Mouse (Mus musculus) bone marrow, adult 2 months (tissue): ENCODE data around the gene Maged1. TPM values are rescaled to one million over a fixed set of nuclear protein-coding genes. Genes with fewer than 3 reads are reported as not detected.
"Not testable (repeated sequence)": the region's sequence is repeated elsewhere in the genome, so short reads cannot be mapped to it uniquely, and the experiment has no call there.

Source experiments
- H3K27ac ChIP-seq: fragments of 200-500 bp; 2 replicates; pipeline ENCODE4 v1.5.1; 2012; ENCODE audit warnings: low read depth, mild to moderate bottlenecking, control low read depth, inconsistent platforms, low read length; ENCODE audit not compliant: control insufficient read depth, poor library complexity, insufficient read depth
- H3K4me1 ChIP-seq: fragments of 200-500 bp; 2 replicates; pipeline ENCODE4 v1.6.1; 2011; ENCODE audit warnings: low read length; ENCODE audit not compliant: control insufficient read depth, insufficient read depth
- H3K4me3 ChIP-seq: fragments of 200-500 bp; replicated peaks from 2 replicates; pipeline ENCODE3; 2011; ENCODE audit warnings: mild to moderate bottlenecking, low read depth, low read length, control low read depth; ENCODE audit not compliant: control insufficient read depth
- CTCF ChIP-seq: fragments of 200-500 bp; IDR thresholded peaks from 2 replicates; pipeline ENCODE4 v1.5.1; 2011; ENCODE audit warnings: low read length, control low read depth; ENCODE audit not compliant: control insufficient read depth, insufficient read depth
- POLR2A ChIP-seq: fragments of 200-500 bp; IDR thresholded peaks from 2 replicates; pipeline ENCODE4 v1.6.1; 2011; ENCODE audit warnings: low read depth, mild to moderate bottlenecking, control low read depth, low read length, borderline replicate concordance; ENCODE audit not compliant: control insufficient read depth
- WGBS: fragments of 180-500 bp; shearing (Covaris S2); methylation state at CpG from one replicate; pipeline ENCODE4 v1.1.7; 2018; 5-methylcytosine and 5-hydroxymethylcytosine counted together
- polyA plus RNA-seq: library from polyadenylated mRNA; stranded (reverse); fragments of >200 nt; gene quantifications from 2 replicates; pipeline ENCODE4 v1.2.4, GENCODE M21; 2011; ENCODE audit warnings: low replicate concordance; ENCODE audit not compliant: missing spikeins, insufficient read depth, insufficient read length

Gene Maged1
- polyA plus RNA-seq, 1 experiment = 18.5 TPM

- Histone ChIP-seq H3K27ac (no peak overlapping the region), H3K4me3 (peak overlapping the region; percentile 39), H3K4me1 (no peaks in the 10 kb centered on the region)
- no peak for TF ChIP-seq CTCF
- no peak for TF ChIP-seq POLR2A
- 19% methylated on average over 36 of the region's 37 CpGs for WGBS
Measured at GRCm38 (mm10) chrX:94540341-94541201, 1.4 kb downstream of the Maged1 start.

DNA sequence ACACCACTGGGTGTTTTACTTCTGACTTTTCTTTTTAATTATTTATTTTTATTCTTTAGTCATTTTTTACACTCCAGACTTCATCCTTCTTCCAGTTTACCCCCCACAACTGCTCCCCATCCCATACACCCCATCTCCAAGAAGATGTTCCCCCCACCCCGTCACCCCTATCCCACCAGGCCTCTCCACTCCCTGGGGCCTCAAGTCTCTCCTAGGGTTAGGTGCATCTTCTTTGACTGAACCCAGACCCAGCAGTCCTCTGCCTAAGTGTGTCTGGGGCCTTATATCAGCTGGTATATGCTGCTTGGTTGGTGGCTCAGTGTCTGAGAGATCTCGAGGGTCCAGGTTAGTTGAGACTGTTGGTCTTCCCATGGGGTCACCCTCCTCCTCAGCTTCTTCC is 7.6 kb downstream of the Maged1 start:
- no peak overlapping the region for H3K27ac ChIP-seq
- H3K4me3 ChIP-seq = no peak overlapping the region
- 85% methylated on average over 2 of the region's 2 CpGs for WGBS
- H3K4me1 ChIP-seq = no peaks in the 10 kb centered on the region
- TF ChIP-seq CTCF (no peak), POLR2A (no peak)

GRCm38 (mm10) chrX:94530301-94530700 is 11.6 kb downstream of the Maged1 start:
- TF ChIP-seq CTCF (no peak), POLR2A (no peak)
- no peak overlapping the region for H3K27ac ChIP-seq
- WGBS = 76% methylated on average over 3 of the region's 3 CpGs
- H3K4me1 ChIP-seq = no peaks in the 10 kb centered on the region
- no peak overlapping the region for H3K4me3 ChIP-seq

GRCm38 (mm10) chrX:94522166-94522565 is 19.8 kb downstream of the Maged1 start:
- H3K4me3 ChIP-seq = no peak overlapping the region
- TF ChIP-seq POLR2A = no peak
- TF ChIP-seq CTCF = no peak
- 73% methylated on average over 3 of the region's 3 CpGs for WGBS
- no peak overlapping the region for H3K27ac ChIP-seq
- no peaks in the 10 kb centered on the region for H3K4me1 ChIP-seq

GRCm38 (mm10) chrX:94508442-94508819 is 33.5 kb downstream of the Maged1 start:
- WGBS = 45% methylated on average over 3 of the region's 3 CpGs
- Histone ChIP-seq H3K27ac (no peak overlapping the region), H3K4me1 (no peaks in the 10 kb centered on the region), H3K4me3 (no peak overlapping the region)
- TF ChIP-seq POLR2A (no peak), CTCF (no peak)

- H3K27ac ChIP-seq, H3K4me3 ChIP-seq, H3K4me1 ChIP-seq: not testable (repeated sequence)
- WGBS = 44% methylated on average over 6 of the region's 14 CpGs
Measured at GRCm38 (mm10) chrX:94507698-94508441, 34.1 kb downstream of the Maged1 start.

DNA sequence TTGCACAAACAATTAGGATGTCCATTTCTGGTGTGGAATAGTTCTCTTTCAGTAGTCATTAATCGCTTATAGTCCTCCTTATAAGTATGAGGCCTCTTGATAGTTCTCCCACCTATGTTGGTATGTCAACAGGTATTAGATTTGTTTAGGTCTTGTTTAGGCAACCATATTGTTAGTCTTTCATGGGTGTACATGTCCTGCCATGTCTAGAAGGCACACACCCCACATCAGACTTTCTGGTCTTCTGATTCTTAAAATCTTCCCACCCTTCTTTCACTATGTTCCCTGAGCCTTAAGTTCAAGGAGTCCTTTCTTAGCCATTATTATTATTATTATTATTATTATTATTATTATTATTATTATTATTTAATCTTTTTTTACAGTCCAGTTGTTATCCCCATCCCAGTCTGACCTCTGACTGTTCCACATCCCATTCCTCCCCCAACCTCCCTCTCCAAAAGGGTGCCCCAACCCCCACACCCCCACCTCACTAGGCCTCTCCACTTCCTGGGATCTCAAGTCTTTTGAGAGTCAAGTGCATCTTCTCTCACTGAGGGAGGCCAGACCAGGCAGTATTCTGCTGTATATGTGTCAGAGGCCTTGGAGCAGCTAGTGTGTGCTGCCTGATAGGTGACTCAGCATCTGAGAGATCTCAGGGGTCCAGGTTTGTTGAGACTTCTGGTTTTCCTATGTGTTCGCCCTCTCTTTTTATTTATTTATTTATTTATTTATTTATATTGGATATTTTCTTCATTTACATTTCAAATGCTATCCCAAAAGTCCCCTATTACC is 55.7 kb downstream of the Maged1 start:
- no peak overlapping the region for H3K4me3 ChIP-seq
- H3K27ac ChIP-seq = no peak overlapping the region
- 85% methylated on average over 2 of the region's 2 CpGs for WGBS
- TF ChIP-seq CTCF (no peak), POLR2A (no peak)
- H3K4me1 ChIP-seq = no peaks in the 10 kb centered on the region

Other genes starting within 250 kb of the Maged1 start
- gene Fam90a1b, start 175.4 kb downstream of the Maged1 start, polyA plus RNA-seq = not detected in 2 replicates
- 8.5 and 10.8 TPM in 2 replicates for gene Apoo, start 175.0 kb downstream of the Maged1 start, polyA plus RNA-seq
- 2.2 and 3.1 TPM in 2 replicates for gene Gspt2, start 93.9 kb upstream of the Maged1 start, polyA plus RNA-seq
- 1.5 TPM in 1 of 2 replicates, not detected in the other for gene Zxdb, start 182.4 kb upstream of the Maged1 start, polyA plus RNA-seq